Mouse (Mus musculus): ENCODE measurements around the gene Psmc1.
A peak's percentile ranks its signal among the peaks of the same experiment; 100 is the strongest.

Psmc1 gene

DNA sequence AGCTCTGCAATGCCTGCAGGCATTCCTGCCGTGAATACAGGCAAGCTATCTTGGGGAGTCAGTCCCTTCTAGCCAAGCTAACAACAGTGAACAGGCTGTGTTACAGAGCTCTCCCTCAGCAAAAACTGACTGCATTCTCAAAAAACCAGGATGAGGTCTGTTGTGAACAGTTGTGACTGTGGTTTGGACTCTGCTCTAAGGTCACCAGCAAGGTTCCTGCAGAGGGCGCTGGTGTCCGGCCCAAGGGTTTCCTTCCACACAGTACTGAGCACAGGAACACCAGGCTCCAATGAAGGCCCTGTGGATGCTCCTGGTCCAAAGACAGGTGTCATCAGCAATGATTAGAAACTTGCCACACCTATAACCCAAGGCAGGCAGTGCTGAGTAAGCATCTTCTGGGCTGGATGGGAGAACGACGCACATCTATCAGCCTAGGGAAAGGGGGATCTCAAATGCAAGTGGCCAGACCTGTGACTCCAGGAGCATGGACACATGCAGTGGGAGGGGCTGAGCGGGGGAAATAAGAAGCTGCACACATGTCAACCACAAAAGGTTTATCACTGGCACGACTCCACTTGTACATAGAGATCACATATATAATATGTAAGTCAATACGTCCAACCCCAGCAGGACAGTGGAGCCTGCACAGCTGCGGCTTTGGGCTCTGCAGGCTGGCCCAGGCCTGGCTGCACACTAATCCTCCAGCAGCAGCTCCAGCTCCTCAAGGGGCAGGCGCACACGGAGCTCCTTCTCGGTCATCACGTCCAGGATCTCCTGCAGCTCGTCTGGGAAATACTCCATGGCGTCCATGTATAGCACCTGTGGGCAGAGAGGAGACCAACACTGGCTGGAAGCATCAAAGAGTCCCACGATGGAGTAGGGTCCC lies 15.2 kb downstream of the Psmc1 start:
- DNase-seq, result no peak

DNA sequence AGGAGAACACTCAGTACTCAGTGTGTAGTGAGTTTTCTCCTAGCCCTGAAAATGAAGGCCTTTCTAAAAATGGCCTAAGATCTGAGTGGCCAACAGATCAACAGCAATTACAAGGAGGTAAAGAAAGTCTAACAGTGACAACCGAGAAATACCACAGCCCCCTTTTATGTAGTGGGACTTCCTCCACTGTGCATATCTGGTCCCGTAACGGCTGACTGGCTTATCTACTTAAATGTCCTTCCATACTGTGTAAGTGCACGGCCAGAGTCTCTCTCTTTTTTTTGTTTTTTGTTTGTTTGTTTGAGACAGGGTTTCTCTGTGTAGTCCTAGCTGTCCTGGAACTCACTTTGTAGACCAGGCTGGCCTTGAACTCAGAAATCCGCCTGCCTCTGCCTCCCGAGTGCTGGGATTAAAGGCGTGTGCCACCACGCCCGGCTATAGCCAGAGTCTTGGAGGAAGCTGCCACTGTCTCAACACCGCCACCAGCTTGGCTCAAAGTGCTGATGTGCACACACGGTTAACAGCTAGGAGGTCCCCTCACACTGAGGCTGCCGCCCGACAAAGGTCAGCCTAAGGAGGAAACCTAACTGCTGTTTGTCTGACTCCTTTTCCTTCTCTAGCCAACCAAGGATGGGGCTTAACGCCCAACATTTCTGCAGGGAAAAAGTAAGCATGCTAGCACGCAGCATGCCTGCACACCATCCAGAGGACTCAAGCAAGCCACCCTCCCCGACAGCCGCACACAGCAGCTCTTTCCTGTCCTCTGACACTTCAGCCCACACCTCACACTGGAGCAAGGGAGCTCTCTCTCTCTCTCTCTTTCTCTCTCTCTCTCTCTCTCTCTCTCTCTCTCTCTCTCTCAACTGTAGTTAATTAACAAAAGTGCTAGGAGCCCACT lies 17.3 kb downstream of the Psmc1 start:
- no peak for DNase-seq

DNA sequence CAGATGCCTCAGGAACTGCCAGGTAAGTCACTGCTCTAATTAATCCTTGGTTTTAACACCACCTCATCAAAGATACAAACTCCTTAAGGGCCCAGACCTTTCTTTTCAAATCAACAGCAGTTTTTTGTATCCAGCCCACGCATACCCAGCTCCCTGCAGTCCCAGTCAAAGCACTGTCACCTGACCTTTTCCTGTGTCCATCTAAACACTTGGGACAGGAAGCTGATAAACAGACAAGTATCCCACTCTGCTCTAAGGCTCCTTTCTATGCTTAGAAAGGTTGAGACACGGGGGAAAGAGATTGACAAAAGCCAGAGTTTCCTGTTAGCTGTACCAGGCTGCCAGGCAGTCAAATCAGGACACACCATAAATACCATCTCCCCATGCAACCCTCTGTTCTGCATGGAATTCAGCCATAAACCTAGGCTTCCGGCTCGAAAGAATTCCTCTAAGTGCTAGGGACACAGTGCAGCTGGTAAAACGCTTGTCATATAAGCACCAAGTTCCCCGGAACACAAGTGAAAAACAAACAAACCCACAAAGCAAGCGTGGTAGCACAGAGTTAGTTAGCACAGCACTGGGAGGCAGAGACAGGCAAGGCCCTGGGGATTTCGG lies 18.0 kb downstream of the Psmc1 start:
- DNase-seq, result no peak

DNA sequence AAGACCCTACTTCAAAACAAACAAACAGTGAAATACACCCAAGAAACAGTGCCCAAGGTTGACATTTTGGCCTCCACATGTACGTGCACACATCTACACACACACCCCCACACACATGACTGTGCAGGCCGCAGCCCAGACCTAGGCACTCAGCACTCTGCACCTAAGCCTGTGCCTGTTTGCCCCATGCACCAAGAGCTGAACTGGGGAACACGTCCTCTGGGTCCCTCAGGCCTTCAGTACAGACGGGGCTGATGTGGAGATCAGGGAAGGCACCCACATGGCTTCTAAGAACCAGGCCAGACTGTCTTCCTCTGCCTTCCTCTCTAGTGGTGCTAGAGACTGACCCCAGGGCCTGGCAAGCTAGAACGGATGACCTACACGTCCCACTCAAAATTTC lies 18.6 kb downstream of the Psmc1 start:
- DNase-seq, result no peak

DNA sequence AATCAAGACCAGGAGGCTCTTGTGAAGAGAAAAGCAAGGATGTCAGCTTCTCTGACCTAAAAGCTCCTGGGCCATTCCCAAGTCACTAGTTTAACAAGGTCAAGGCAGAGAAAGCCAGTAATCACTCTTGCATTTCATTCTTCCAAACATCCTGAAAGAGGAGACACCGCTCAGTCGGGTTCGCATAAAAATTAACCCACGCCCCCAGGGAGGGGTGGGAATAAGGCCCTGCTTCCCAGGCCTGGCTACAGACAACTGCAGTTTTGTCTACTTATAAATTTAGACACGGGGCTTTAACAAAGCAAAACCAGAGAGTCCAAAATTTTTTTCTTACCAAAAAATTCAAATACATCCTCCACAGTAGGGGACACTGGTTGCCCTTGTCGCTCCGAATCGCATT lies 19.0 kb downstream of the Psmc1 start:
- DNase-seq, result no peak

DNA sequence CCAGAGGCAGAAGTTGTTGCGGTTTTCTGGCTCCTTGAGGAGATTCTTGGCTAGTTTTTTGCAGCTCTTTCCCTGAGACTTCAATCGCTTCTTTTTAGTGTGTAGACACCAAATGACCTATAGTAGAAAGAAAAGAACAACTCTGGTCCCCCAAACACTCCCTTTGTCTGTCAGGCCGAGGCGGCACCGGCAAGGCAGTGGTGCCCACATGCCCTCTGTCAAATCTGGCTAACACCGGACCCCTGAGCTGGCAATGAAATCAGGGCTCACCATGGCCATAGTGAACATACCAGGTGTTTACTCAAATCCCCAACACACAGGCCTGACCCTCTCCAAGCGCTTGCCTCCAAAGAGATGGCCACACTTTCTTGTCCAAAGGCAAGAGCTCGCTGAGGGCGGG lies 21.2 kb downstream of the Psmc1 start:
- DNase-seq, result no peak

DNA sequence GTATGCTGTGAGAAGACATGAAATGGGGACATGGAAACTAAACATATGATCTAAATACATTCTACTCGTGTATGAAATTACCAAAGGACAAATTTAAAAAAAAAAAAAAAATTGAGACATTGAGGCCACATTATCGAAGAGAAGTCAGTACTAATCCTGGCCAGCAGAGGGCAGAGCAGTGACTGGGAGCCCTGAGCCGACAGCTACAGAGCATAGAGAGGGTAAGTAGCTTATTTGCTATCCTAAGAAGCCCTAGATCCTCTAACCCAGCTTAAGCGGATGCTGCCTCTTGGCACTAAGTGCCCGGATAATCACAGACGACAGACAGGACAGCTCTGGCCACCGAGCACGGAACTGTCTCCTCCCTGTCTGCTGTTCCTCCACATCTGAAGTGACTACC lies 21.7 kb downstream of the Psmc1 start:
- peak; percentile 80 for DNase-seq

DNA sequence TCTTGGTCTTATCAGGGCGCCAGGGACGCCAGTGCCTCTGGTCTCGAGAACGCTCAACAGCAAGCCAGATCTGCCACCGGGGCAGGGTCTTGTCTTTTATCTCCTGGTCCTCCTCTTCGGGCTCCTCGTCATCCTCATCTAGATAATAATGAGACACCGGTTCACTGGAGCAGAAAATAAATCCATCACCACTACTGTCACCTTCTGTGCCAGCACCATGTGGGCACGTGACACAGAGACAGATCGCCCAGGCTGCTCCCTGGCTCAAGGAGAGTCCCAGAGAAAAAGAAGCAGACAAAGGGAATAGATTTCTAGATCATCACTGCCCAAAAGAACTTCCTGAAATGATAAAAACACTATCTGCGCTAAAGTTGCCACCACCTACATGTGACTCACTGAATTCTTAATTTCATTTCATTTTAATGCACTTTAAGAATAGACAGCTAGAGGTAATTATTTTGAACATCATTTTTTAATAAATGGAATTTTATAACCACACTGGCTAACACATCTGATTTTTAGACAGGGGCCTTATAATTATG lies 24.5 kb downstream of the Psmc1 start:
- no peak for DNase-seq

DNA sequence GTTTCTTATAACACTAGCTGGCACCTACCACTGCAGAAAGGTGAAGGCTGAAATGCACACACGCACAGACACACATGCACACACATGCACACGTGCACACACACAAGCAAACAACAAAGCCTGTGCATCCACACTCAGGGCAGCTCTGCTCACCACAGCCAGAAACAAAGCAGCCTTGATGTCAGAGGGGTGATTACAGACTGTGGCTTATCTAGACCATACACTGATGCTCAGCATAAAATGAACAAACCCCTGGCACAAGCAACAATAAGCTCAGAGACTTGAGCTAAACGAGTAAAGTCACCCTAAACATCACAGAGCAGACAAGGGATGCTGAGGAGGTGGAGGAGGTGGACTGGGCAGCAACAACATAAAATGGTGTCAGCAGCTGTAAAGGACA lies 25.2 kb downstream of the Psmc1 start:
- no peak for DNase-seq

DNA sequence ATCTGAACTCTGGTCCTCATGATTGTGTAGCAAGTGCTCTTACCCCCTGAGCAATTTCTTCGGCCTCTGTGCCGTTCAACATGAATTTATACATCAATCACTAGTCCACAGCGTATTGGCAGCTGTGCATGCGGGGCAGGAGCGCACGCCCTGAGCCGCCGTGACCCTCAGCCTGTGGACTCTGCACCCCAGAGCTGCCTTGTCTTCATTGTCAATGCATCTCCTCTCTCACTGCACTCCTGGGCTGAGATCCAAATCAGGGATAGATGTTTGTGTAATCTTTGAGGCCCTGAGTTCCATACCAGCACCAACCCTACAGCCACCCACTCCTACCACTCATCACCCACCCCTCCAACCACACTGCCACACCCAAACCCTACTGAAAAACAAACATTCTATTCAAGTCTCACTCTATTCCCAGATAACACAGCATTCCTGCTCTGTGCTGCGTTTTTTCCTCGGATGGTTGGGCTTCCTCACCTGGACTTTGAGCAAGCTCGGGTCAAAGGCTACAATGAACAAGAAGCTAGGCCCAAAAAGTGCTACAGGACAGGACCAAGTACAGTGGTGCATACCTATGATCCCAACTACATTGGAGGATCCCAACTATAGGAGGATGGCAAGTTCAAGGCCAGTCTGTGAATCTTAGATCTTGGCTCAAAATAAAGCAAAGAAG lies 33.0 kb downstream of the Psmc1 start:
- DNase-seq, result no peak

DNA sequence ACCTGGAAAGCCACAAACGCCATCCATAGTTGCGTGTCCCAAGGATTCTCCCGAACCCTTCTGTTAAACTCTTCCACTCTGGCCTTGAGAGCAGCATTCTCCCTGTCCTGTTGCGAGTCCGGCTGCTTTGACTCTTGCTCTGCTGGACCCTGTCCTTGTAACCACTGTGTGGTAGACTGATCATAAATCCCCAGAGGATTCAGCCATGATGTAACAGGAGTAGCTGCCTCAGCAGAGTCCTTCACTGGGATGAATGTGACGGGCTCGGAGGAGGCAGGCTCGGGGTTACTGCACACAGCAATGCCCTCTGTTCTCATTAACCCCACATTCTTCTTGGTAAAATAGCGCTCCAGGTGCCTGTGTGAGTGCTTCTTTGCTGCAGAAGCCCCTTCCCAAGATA lies 33.8 kb downstream of the Psmc1 start:
- DNase-seq, result no peak

DNA sequence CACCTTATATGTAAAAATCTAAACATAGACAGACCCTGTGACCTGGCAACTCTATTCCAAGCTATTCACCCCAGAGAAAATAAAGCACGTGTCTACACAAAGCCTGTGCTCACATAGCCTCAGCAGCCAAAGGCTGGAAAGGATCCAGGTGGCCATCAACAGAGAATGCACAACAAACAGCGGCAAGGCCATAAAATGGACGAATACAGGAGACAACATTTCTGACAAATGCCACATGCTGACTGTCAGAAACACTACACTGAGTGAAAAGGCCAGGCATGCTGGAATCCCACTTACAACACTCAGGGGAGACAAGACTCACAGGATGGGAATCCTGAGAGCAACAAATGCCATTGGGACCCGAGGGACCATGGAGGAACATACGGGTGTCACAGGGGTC lies 34.3 kb downstream of the Psmc1 start:
- DNase-seq, result no peak

DNA sequence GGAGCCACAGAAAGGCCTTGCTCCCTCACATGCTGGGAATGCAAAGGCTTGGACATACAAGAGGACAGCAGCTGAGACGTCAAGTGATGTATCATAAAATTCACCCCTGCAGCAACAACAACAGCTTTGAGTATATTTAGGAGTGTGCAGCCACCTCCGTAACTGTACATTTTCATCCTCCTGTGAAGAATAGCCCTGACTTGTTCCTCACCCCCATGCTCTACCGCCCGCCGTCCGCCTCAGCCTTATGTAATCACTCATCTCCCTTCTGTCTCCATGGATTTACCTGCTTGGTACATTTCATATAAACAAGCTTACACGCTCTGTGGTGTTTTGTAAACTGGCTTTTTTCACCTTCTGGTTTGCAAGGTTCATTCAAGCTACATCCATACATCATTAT lies 42.5 kb downstream of the Psmc1 start:
- DNase-seq, result no peak

DNA sequence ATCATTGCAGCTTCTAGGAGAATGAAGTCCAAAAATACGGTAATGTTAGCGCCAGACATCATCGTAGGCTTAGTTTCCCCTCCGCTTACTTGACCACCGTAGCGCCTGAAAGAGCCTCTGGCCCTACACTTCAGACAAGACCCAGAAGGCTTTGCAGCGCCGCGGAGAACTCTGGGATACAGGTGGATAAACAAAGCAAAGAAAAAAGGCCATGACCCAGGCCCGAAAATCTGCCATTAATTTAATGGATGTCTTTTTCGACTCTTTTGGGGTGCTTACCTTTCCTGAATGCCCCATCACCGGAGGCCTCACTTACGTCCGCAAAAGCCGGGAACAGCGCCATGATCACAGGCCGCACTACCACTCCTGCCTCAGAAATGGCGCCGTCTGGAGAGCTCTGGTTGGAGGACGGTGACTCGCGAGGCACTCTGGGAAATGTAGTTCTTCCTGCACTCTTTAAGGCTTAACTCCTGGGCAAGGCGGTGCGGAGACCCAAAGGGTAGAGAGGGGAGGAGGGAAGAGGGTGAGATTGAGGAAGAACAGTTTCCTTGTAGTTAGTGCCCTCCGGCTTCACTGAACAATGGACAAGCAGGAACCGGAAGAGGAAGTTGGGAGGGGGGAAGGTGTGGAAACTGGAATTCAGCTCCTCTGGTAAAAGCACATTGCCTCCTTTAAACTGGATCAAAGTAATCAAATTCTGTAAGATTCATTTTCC lies 49.5 kb downstream of the Psmc1 start, which contains the start of gene Nrde2:
TSS of gene Nrde2 (minus strand) at position 393 of the 715 bp plus-strand sequence.
- peak; percentile 80 for DNase-seq

DNA sequence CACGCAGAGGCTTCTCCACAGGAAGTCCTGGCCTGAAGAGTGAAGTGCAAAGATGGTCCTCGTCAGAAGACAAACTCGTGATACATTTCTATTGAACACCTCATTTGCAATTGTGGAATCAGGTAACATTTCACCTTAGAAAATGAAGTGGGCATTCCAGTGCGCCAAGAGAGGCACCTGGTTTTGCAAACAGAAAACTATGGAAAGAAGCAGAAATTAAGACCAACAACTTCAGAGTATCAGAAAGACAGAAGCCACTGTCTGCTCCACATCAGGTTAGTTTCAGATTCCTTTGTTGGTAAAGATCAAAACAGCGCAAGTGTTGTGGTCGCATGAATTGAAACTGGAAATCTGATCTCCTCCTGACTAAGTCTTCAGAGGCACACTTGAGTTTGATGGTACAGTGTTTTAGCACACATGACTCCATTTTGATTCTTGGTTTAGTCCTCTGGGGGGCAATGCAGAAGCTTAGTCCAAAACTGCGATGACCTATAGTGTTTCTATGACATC lies 55.1 kb downstream of the Psmc1 start:
- no peak for DNase-seq

DNA sequence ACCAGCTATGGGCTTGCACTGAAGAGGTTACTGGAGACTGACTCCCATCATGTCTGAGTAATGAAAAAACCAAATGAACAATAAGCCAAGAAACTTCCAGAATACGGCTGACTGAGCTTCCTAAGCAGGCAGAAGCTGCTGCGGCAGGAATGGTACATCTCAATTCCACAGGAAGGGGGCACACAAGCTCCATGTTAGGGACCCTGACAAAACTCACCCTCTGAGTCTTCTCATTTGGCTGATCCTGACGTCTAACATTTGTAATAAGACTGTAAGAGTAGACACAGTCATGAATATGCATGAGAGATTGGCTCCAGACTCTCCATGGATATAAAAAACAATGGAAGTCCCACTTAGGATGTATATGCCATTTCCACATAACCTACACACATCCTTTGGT lies 56.2 kb downstream of the Psmc1 start:
- peak; percentile 66 for DNase-seq

DNA sequence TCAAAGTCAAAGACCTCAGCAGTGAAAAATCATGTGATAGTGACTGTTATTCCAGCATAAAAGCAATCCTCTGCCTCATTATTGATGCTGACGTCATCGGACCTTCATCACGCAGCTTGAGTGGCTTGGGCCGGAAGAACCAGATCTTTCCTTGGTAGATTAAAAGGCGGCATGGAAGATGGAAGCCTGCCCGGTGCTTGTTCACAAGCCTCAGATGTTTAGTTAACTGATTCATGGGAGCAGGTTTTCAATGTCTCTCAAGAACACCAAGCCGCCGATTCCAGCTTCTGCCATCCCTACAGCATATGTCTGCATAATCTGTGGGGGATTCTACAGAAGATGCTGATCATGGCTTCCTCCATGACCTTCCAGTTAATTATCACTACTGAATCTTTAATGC lies 57.0 kb downstream of the Psmc1 start:
- DNase-seq, result peak; percentile 56

DNA sequence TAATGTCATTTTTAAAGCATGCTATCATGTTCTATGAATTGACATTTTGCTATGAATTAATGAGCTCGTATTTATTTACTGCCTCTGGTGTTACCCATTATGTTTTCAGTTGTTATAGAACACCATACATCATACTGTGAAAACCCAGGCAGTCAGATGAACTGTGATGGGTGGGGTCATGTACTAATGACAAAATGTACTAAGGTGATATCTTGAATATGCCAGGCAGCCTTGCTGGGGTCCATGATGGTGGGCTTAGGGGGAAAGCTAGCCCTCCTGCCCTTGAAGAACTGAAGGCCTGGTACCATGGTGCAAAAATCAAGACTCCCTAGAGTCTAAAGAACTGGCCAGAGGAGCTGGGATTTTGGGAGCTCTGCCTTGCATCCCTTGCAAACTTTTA lies 57.5 kb downstream of the Psmc1 start:
- no peak for DNase-seq

DNA sequence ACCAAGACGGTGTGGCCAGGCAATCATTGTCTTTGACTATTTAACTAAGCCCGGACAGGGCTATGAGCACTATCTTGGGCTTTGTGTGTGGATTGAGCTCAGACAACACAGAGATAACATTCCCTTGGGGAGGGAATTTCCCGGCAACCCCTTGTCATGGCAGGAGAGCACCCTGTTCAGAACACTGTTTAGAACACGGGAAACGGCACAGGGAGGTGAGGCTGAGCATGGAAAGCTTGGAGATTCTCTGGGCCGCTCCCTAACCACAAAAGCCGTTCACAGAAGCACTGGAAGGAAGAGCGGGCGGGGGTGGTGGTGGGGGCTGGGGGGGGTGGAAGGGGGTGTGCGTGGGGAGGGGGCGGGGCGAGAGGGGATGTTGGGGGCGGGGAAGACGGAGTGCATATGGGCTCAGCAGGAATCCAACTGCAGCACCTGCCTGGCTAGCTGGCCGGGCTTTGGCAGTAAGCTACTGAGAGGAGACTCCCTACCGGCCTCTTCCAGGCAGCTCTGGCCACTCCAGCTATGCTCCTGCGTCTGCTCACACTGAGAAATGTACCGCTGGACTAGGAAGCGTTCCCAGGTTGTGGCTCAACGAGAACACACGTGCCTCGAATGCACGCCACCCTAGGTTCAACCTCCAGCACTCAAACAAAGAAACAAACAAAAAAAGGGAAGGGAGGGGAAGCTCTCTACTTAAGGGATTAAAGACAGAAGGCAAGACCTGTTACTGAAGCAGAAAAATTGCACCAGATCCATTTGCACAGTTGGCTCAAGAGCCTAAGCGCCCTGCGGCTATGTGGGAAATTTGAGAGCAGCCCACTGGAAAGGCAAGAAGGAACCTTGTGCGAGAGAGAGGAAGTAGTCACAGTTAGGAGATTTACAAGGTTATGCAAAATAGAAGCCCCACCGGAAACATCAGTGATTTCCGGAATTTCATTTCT lies 58.2 kb downstream of the Psmc1 start:
- peak; percentile 29 for DNase-seq

DNA sequence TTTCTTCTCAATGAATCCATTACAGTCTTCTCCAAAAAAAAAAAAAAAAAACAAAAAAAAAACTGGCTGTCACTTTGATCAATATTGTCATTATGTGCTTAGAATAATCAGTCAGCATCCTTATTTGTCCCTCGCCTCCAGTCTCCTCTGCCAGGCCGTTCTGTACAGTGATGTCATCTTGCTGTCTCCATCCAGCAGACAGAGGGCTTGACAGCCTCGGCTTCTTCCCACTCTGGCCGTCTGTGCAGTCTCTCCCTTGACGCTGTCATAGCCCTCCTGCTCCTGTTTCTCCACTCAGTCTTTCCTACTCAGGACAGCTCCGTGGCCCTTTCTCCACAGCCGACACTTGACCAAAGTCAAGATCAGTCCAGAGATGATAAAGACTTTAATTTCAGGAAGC lies 62.5 kb downstream of the Psmc1 start:
- DNase-seq, result no peak
